Mouse (Mus musculus) liver, embryonic 14.5 days (tissue): Measurements from ENCODE around the gene Lsm3.

ENCODE experiments used
- CTCF ChIP-seq: IDR thresholded peaks from 2 replicates; pipeline ENCODE4 v1.5.1; 2016; ENCODE audit warnings: antibody characterized with exemption, low read depth, control low read depth
- EP300 ChIP-seq: IDR thresholded peaks from 2 replicates; pipeline ENCODE4 v1.6.1; 2016; ENCODE audit warnings: antibody characterized with exemption, low read depth

- no peak for TF ChIP-seq CTCF
- TF ChIP-seq EP300 = no peak
Observed at GRCm38 (mm10) chr6:91530673-91531072, 14.9 kb downstream of the Lsm3 start.
